Mouse (Mus musculus): ENCODE measurements at regions not wholly inside any gene's neighbourhood (a gene's known extent, or its start where the extent isn't known, plus 50 kb on each side); places are given as distances from the start of the nearest gene placed in this dataset.
A peak's percentile ranks its signal among the peaks of the same experiment; 100 is the strongest.

DNA sequence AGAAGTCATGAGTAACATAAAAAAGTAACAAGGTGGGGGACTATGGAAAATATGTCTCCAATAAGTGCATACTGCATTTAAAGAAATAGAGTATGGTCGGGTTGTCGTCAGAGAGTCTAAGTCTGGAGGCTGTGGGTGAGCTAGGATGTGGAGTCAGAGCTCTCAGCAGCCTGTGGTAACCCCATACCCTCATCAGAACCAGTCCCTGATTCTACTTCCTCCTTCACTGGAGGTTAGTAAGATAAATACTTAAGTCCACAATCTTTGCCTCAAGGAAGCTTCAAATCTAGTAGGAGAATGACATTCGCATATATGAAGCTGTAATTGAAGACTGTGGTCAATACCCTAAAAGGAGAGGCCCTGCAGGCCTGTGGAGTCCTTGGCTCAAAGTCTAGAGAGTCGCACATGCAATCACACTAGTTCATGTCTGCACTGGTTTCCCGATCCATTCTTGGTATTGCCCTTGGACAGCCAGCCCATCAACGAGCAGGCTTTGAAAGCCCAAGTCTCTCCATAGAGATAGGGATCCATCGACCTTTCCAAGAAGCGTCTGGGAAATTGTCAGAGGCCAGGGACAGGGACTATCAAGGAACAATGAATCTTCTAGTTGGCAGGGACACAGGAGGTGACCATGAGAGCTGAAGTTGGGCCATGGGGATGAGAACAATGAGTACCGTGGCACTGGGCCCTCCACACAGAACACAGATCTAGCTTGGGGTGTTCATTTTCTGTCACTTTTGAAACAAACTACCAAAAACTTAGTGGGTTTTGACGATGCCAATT, 200.3 kb downstream of the Zfp36l1 start:
- no peak for DNase-seq (ENCODE audit: extremely low spot score)

DNA sequence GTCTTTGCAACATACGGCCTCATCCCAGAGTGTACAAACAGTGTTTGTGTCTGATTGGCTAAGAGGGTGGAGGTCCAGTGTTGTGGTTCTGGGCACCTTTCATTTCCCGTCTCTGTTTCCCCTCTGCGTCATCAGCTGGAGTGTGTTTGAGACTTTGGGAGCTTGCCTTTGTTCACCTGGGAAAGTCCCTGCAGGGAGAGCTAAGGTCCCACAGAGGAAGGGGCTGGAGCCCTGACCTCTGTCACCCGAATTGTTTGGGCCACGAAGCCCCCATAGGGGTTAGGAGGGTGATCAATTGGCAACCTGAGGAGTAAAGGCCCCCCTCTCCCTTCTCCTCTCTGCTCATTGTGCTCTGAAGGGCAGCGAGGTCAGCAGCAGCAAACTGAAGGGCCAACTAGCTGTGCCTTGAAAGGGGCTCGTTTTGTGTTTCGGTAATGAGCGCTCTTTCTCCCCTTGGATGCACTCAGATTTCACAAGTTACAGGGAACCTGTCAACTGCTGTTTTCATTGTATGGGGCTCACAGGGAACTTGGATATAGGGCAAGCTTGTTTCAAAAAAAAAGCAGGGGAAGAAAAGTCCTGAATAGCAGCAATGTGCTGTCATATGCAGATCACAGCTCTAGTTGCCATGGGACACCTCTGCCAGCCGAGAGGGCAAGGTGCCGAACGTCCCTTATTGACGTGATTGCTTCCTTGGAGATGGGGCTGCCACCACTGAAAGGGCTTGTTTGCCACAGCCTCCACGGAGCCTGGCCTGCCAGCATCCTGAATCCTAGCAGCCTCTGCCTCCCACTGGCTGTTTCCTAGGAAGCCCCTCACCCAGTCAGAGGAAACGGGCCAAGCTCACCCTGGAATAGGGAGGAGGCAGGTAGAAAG, 201.7 kb downstream of the Zfp36l1 start:
- DNase-seq (ENCODE audit: extremely low spot score), result peak; percentile 80

DNA sequence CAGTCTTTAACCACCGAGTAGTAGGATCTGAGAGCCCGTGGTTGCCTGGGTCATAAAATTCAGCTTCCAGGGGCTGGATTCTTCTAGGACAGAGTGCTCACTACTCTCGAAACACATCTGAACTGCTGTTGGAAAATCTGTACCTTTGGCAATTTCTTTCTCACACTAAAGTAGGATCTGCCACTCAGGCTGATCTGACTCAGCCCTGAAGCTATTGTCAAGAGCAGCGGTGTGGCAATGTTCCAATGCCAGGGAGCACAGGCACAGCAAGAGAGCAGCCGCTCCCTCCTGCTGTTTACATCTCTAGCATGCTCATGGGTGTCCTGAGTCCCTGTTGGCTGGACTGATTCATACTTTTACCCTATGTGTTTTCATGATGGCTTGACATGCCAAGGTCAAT, 205.2 kb downstream of the Zfp36l1 start:
- DNase-seq (ENCODE audit: extremely low spot score), result no peak

DNA sequence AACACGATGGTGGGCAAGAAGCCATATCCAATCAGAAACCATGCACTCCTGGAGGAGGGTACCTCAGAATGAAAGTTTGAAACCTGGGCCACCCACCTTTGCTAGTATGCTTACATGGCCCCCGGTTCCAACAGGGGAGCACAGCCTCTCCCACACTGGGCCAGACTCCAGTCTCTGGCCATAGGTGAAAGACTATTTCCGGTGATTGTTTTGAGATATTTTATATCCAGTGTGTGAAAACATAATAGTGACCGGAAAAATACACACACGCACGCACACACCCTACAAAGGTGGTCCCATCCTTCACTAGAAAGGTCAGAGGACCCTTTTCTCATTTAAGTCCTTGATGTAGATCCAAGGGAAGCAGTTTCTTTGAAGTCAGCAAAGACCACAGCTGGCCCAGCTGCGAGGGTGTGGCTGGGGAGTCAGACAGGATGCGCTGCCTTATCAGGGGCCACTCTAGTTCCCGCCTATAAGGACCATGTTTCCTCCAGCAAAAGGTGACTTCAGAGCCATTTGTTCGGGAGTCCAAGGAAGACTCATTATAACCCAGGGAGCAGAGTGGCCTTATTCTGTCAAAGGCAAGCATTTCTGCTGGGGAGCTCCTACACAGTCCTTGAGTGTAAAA, 206.0 kb downstream of the Zfp36l1 start:
- no peak for DNase-seq (ENCODE audit: extremely low spot score)

DNA sequence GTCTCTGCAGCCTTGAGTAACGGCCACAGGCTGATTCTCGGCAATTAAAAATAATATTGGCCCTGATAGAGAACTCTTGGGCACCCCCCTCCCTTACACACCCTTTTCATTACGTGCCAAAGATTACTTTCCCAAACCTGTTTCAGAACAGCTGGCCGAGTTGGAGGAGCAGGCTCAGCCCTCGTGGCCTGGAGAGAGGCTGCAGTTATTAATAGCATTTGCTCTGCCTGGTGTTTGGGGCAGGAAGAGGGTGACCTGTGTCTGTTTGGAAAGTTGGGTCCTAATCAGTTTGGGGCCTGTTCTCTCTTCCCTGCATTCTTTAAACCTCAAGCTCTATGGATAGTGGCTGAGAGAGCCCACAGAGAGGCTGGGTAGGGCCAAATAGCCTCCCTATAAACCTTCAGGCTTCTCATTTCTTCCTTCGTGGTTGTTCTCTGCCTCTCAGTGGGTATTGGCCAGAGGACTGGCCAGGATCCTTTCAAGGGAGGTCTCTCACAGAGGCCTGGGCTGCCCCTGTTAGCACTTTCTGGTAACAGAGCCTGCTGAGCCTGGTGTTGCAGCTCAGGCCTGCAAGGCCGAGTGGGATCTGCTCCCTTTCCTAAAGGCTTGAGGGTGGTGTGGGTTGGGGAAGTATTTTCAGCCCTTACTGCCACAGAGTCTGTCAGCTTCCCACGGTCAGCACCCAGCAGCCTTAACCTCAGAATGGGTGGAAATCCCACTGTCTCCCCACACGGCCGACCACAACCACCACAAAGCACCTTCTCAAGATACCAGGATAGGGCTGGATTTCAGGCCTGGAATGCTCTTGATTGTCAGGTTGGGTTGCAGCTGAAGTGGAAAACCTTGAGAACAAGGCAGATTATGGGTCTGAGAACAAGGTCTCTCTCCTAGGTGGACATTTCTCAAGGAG, 206.7 kb downstream of the Zfp36l1 start:
- no peak for DNase-seq (ENCODE audit: extremely low spot score)

DNA sequence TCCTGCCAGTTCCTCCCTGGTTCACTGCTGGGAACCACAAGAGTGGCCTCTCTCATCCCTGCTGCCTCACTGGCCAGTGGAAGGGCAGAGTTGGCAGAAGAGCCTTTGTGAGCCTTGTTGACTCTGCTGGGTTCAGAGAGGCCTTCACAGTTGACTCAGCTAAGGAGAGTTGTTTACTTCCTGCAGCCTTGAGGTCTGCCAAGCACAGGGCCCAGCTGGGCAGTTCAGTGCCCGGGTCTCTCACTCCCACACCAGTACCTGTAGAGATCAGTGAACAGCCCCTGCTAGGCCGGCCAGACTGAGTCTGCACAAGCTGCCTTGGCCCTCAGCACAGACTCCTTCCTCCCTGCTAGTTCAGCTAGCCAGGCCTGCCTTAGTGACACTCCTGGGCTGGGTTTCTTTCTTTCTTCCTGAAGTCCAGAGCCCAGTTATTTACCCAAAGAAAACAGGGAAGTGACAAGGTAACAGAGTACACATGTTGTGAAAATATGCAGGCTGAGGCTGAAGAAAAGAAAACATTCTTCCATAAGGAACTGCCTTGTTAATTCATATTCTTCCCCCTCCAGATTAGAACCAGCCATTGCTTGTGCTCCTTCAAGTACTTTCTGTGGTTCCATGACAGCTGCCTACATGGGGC, 207.8 kb downstream of the Zfp36l1 start:
- no peak for DNase-seq (ENCODE audit: extremely low spot score)

DNA sequence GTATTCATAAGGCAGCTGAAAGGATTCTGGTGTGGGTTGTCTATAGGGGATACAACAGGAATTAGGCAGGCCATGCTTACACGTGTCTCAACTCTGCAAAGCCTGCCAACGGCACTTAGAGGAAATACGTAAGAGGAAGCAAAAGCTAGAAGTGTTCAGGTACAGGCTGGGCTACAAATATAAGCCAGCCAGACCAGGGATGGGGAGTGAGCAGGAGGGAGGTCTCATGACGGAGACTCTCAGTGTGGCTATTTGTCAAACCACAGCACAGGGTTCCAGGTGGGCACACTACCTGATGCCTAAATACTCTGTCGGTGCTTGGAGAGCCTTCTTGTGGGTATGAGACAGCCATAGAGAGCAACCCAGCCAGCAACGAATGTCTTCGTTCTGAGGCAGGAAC, 210.1 kb downstream of the Zfp36l1 start:
- no peak for DNase-seq (ENCODE audit: extremely low spot score)

DNA sequence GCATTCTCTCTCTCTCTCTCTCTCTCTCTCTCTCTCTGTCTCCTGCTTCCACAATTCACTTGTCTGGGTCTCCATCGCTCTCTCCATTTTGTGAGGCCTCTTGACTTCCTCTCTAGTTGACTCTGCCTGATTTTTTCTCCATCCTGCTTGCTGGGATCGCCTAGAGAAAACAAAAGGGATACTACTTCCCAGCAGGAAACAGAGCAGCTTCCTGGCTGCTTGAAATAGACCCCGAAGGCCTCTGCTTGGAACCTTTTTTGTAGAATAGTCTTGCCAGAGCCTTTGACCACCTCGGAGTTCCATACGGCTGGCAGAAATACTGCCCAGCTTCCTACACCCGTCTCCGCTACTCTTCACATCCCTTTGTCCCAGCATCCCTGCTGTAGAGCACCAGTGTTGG, 210.7 kb downstream of the Zfp36l1 start:
- DNase-seq (ENCODE audit: extremely low spot score), result no peak

DNA sequence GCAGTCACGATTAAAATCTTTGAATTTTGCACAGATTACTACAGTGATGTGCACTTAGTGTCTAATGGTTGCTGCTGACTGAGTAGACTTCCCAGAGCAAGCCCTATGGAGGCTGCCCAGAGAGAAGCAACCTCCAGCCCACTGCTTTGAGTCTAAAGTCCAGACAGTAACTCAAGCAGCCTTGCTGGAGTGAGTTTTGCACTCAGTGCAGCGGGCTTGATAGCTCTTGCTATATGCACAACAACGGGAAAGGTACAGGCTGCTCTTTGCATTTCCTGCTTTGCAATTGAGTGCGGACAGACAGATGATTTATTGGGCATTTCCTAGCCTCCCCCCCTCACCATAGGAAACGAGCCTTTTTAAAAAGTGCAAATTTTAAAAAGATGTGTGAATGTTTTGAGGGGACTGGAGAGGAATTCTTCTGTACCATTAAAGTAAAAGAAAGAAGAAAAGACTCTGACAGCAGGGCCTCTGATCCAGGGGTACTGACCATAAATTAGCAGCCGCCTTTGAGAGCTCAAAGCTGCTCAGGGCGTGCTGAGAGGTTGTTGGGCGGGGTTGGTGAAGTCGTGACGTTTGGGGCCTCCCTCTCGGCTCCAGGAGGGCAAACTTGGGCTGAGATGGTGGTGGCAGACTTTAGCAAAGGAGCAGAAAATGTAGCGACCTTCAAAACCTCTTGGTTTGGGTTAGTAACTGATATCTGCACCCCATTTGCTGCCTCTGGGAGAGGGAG, 214.4 kb downstream of the Zfp36l1 start:
- DNase-seq (ENCODE audit: extremely low spot score), result peak; percentile 66

DNA sequence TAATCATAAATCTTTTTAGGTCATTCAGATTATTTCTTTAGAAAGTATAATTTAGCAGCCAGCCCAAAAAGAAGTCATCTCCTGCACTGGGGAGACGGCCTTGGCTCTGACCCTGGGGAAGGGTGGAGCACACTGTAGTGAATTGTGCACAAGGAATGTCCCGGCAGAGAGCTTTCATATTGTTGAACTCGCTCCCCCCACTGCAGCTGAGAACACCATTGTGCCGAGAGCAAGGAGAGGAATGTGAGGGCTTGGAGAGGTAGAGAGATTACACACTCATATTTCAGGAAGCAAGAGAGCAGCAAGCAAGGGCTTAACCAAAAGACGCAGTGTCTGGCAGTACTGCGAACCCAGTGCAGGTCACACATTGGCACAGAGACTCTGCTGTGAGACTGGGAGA, 216.8 kb downstream of the Zfp36l1 start:
- no peak for DNase-seq (ENCODE audit: extremely low spot score)

DNA sequence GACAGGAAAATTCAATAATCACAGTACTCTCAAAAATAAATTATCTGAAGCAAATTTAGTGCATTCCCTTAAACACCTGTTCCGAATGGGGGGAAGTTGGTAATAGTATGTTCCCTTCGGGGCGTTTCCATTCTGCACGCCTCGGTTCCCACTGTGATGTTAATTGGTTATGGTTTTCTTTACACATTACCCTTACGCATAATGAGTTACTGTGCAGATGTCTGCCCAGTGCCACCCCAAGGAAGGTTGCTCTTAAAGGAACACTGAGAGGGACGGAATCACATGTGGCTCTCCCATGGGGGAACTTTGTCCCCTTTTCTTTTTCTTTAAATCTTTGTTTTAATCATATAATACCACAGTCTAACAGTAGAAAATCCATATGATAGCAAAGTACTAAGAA, 217.5 kb downstream of the Zfp36l1 start:
- no peak for DNase-seq (ENCODE audit: extremely low spot score)

DNA sequence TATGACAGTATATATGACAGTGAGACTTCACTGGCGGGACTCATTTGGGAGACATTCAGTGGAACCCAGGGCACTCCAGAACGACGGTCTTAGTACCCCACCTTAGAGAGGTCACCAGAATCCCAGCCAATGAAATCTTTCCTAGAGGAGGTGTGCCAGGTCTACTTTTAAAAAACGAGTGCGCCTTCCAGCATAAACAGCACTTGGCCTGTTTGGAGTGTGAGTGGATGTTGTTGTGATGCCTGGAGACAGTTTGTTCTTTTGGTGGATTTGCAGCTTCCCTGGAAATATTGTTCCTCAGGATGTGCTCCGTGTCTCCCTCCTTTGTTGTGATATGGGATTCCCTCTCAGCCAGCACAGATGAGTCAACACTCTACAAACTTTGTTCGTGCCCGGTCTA, 219.9 kb downstream of the Zfp36l1 start:
- no peak for DNase-seq (ENCODE audit: extremely low spot score)

DNA sequence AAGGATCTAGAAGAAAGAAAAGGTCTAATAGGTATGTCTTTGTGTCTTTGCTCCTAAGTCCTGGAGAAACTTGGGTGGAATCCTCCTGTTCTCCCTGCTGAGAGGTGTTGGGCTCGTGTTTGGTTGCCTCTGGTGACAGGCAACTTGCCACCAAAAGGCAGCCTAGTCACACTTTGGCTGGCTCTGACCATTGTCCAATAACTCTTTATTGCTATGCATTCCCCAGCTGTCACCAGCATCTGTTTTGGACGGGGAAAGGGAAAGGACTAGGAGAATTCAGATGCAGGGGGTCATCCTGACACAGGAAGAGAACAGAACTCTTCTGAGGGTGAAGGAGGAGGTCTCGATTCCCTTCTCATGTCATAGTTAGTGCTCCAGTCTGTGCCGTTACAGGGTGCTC, 220.9 kb downstream of the Zfp36l1 start:
- DNase-seq (ENCODE audit: extremely low spot score), result no peak

DNA sequence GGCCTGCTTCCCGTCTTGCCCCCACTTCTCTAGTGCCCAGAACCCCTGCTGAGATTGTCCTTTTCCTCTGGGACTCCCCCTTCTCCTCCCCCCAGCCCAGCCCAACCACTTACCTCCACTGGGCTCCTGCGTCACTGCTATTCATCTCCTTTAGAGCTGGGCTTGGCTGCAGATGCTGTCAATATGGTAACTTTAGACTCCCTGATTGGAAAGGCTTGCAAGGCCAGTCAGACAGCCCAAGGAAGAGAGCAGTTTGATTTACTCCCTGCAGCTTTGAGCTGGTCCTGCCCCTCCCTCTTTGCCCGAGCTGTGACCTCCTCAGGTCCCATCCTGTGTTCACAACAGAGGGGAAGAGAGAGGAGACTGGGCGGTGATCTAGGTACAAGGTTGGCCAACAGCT, 221.9 kb downstream of the Zfp36l1 start:
- DNase-seq (ENCODE audit: extremely low spot score), result peak; percentile 67

DNA sequence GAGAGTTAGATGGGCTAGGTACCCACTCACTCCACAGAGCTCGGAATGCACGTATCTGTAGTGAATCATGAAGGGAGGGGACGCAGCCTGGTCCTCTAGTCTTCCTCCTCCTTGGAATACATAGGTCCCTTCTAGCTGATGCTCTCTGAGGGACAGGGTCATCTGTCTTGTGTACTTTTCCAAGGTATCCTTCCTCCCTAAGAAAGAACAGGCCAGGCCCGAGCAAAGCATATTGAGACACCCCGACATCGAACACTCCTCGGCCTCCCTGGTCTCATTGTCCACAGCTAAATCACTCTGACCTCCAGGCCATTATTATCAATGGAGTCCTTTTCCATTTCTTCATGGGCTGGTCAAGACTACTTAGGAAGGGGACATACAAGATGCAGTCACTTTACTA, 222.5 kb downstream of the Zfp36l1 start:
- DNase-seq (ENCODE audit: extremely low spot score), result no peak

DNA sequence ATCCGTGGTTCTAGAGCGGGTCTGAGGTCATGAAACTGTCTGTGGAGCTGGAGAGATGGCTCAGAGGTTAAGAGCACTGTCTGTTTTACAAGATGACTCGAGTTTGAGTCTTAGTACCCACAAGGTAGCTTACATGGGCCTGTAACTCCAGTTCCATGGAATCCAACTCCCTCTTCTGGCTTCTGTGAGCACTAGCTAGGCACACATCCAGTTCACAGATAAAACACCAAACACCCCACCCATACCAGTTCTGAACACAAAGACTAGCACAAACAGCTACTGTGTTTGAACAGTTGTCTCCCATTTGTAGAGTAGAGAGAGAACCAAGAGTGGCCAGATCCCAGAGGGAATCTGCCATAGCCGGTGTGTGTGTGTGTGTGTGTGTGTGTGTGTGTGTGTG, 224.0 kb downstream of the Zfp36l1 start:
- DNase-seq (ENCODE audit: extremely low spot score), result no peak

DNA sequence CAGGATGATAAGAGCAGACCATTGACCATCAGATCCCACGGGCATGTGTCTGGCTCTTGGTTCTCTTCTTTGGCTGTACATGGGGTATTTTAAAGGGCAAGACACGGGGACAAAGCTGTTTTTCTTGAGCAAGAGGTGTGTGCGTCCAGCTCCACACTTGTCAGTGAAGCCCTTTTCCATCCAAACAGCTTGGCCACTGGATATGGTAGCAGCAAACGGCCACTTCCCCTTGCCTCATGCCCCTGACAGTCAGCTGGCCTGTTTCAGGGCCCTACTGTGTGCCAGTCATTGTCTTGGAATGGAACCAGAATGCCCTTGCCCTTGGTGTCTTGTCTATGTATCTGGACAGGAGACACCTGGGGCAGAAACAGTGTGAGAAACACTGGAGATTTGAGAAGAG, 224.7 kb downstream of the Zfp36l1 start:
- DNase-seq (ENCODE audit: extremely low spot score), result no peak

DNA sequence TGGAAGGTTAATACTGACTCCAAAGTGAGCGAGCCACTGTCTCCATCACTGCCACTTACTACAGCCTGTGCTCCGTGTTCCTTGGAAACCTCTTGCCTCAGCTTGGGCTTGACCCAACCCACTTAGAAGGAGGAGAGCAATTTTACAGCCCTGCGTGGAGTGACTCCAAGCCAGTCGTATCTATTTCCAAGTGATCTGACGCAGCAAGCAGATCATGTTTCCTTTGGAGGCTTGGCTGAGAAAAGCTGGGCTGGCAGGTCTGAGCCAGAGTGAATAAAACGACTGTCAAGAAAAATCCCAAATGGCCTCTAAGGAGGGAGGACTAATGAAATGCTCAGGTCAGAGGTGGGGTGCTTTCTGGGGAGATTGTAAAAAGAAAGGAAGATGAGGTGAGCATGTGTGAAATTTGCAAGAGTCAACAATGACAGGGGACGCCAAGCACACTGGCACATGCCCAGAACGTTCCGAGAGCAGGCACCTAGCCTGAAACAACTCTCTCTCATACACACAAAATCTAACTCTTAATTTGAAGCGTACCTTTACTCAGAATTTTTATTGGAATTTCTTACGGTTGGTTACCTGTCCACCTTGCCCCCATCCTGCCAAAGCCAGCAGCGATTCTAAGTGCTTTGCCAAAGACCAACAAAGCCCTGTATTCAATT, 225.5 kb downstream of the Zfp36l1 start:
- DNase-seq (ENCODE audit: extremely low spot score), result no peak

DNA sequence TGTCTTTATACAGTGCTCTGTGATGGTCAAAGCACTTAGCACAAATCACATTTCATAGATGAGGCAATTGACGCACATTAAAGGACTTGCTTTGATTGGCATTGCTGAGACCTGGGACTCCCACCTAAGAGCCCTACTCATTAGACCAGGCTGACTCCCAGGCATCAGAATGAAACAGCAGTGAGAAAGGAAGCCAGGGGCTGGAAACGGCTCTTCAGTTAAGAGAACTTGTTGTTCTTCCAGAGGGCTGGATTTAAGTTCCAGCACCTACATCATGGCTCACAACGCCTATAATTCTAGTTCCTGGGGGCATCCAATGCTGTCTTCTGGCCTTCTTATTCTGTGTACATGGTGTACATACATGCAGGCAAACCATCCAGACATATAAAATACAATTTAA, 226.3 kb downstream of the Zfp36l1 start:
- DNase-seq (ENCODE audit: extremely low spot score), result no peak

DNA sequence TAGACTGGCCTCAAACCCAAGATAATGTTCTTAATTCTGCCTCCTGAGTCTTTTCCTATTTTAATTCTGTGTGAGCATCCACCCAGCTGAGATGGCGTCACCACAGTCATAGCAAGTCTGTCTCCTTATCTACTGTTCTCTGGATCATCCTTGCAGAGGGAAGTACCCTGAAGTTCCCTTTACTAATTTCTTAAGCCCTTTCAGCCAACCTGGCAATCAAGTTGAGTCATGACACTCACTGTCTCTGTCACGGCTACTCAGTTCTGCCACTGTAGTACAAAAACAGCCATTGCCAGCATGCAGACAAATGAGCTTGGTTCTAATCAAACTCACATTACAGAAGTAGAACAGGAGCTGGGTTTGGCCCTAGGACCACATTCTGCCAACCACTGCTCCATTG, 227.5 kb downstream of the Zfp36l1 start:
- no peak for DNase-seq (ENCODE audit: extremely low spot score)
